Mouse (Mus musculus) neural tube, embryonic 15.5 days (tissue): Measurements from ENCODE around the gene Lbx2. TPM values are rescaled to one million over a fixed set of nuclear protein-coding genes. Genes with fewer than 3 reads are reported as not detected.

Source experiments
- ATAC-seq: fragments of 200-750 bp; cut with Nextera tagmentation; 2 replicates; pipeline ENCODE4 v1.8.0; 2017; ENCODE audit warnings: mild to moderate bottlenecking, moderate TSS enrichment, moderate library complexity; ENCODE audit not compliant: low FRiP score
- H3K27ac ChIP-seq: fragments of 300-500 bp; sonication (generic); replicated peaks from 2 replicates; pipeline ENCODE4 v1.5.1; 2015; ENCODE audit warnings: mild to moderate bottlenecking, inconsistent platforms
- H3K27me3 ChIP-seq: fragments of 300-500 bp; sonication (generic); replicated peaks from 2 replicates; pipeline ENCODE4 v1.6.1; 2015; ENCODE audit warnings: inconsistent platforms
- H3K36me3 ChIP-seq: fragments of 300-500 bp; sonication (generic); 2 replicates; pipeline ENCODE4 v1.6.1; 2015; ENCODE audit warnings: inconsistent platforms
- H3K4me1 ChIP-seq: fragments of 300-500 bp; sonication (generic); 2 replicates; pipeline ENCODE4 v1.6.1; 2015; ENCODE audit warnings: inconsistent platforms
- H3K4me2 ChIP-seq: fragments of 300-500 bp; sonication (generic); 2 replicates; pipeline ENCODE4 v1.6.1; 2015; ENCODE audit warnings: inconsistent platforms, mild to moderate bottlenecking, moderate library complexity
- H3K4me3 ChIP-seq: fragments of 300-500 bp; sonication (generic); replicated peaks from 2 replicates; pipeline ENCODE4 v1.5.1; 2015; ENCODE audit warnings: mild to moderate bottlenecking, inconsistent platforms
- H3K9ac ChIP-seq: fragments of 300-500 bp; sonication (generic); replicated peaks from 2 replicates; pipeline ENCODE4 v1.6.1; 2015; ENCODE audit warnings: mild to moderate bottlenecking, inconsistent platforms
- H3K9me3 ChIP-seq: fragments of 300-500 bp; sonication (generic); replicated peaks from 2 replicates; pipeline ENCODE4 v1.6.1; 2016; ENCODE audit warnings: inconsistent platforms
- WGBS: fragments of 180-500 bp; shearing (Covaris S2); methylation state at CpG from one replicate; pipeline ENCODE4 v1.1.7; 2015; ENCODE audit warnings: mixed read lengths; 5-methylcytosine and 5-hydroxymethylcytosine counted together
- polyA plus RNA-seq: library from polyadenylated mRNA; unstranded; fragments of >200 nt; fragmentation: Nextera tagmentation; extraction: Ambion mirVana; gene quantifications from 2 replicates; pipeline ENCODE4 v1.2.1, GENCODE M21; 2015

Gene Lbx2
- polyA plus RNA-seq, 1 experiment from 2014 or later = 0.32 TPM

GRCm38 (mm10) chr6:83074979-83075378 is 11.2 kb upstream of the Lbx2 start:
- H3K4me3 ChIP-seq = no peak overlapping the region
- 28% methylated on average over 2 of the region's 2 CpGs for WGBS

GRCm38 (mm10) chr6:83077630-83078323 is 8.4 kb upstream of the Lbx2 start, which contains the start of gene Pcgf1:
TSS of gene Pcgf1 (plus strand) at chr6:83077869.
- no peaks in the 10 kb centered on the region for H3K9me3 ChIP-seq
- H3K36me3 ChIP-seq = peaks cover 15% of the 10 kb centered on the region
- peak within 1 kb of the TSS; percentile 98 for H3K27ac ChIP-seq
- peak within 1 kb of the TSS; percentile 84 for H3K4me3 ChIP-seq
- peaks cover 27% of the 10 kb centered on the region for H3K4me1 ChIP-seq
- under 1% methylated on average over 54 of the region's 54 CpGs for WGBS
- peak within 1 kb of the TSS; percentile 98 for H3K4me2 ChIP-seq
- peak; percentile 78 for ATAC-seq
- H3K9ac ChIP-seq = peak within 1 kb of the TSS; percentile 84
- H3K27me3 ChIP-seq = peaks cover 50% of the 10 kb centered on the region

More at GRCm38 (mm10) chr6:83074979-83075378, 11.2 kb upstream of the Lbx2 start:
- peaks cover 32% of the 10 kb centered on the region for H3K4me1 ChIP-seq
- no peak overlapping the region for H3K27ac ChIP-seq
- no peak for ATAC-seq
- H3K27me3 ChIP-seq = peaks cover 64% of the 10 kb centered on the region
- no peak overlapping the region for H3K4me2 ChIP-seq
- no peaks in the 10 kb centered on the region for H3K36me3 ChIP-seq
- no peak overlapping the region for H3K9ac ChIP-seq
- H3K9me3 ChIP-seq = no peaks in the 10 kb centered on the region

- Histone ChIP-seq H3K27me3 (peaks cover 51% of the 10 kb centered on the region), H3K36me3 (peaks cover 15% of the 10 kb centered on the region), H3K27ac (peak overlapping the region; percentile 98), H3K9me3 (no peaks in the 10 kb centered on the region), H3K4me3 (peak overlapping the region; percentile 84), H3K9ac (peak overlapping the region; percentile 84), H3K4me2 (peak overlapping the region; percentile 98), H3K4me1 (peaks cover 27% of the 10 kb centered on the region)
- under 1% methylated on average over 35 of the region's 46 CpGs for WGBS
- peak; percentile 95 for ATAC-seq
Observed at GRCm38 (mm10) chr6:83078324-83078858, 7.8 kb upstream of the Lbx2 start.

GRCm38 (mm10) chr6:83080210-83080609 is 6.0 kb upstream of the Lbx2 start:
- Histone ChIP-seq H3K27me3 (peaks cover 51% of the 10 kb centered on the region), H3K9me3 (no peaks in the 10 kb centered on the region), H3K4me3 (no peak overlapping the region), H3K36me3 (peaks cover 15% of the 10 kb centered on the region), H3K9ac (no peak overlapping the region), H3K27ac (no peak overlapping the region), H3K4me1 (peaks cover 31% of the 10 kb centered on the region), H3K4me2 (peak overlapping the region; percentile 80; the same call in 1 of the 2 replicates)
- 94% methylated on average over 5 of the region's 5 CpGs for WGBS
- no peak for ATAC-seq

GRCm38 (mm10) chr6:83083497-83083896 is 2.7 kb upstream of the Lbx2 start:
- WGBS = 13% methylated on average over 5 of the region's 5 CpGs
- Histone ChIP-seq H3K4me1 (peaks cover 34% of the 10 kb centered on the region), H3K27me3 (peaks cover 64% of the 10 kb centered on the region)

GRCm38 (mm10) chr6:83084477-83084876 is 1.7 kb upstream of the Lbx2 start:
- WGBS = 9% methylated on average over 6 of the region's 6 CpGs
- no peak overlapping the region for H3K4me3 ChIP-seq
- peaks cover 72% of the 10 kb centered on the region for H3K27me3 ChIP-seq
- no peak overlapping the region for H3K9ac ChIP-seq
- H3K4me2 ChIP-seq = no peak overlapping the region
- peaks cover 26% of the 10 kb centered on the region for H3K4me1 ChIP-seq
- H3K36me3 ChIP-seq = peaks cover 15% of the 10 kb centered on the region
- ATAC-seq = no peak
- H3K27ac ChIP-seq = no peak overlapping the region
- H3K9me3 ChIP-seq = no peaks in the 10 kb centered on the region

More at GRCm38 (mm10) chr6:83083497-83083896, 2.7 kb upstream of the Lbx2 start:
- ATAC-seq = no peak
- peaks cover 15% of the 10 kb centered on the region for H3K36me3 ChIP-seq
- no peak overlapping the region for H3K27ac ChIP-seq
- H3K9ac ChIP-seq = no peak overlapping the region
- H3K4me2 ChIP-seq = no peak overlapping the region
- H3K9me3 ChIP-seq = no peaks in the 10 kb centered on the region
- H3K4me3 ChIP-seq = no peak overlapping the region

- Histone ChIP-seq H3K27ac (no peak overlapping the region), H3K36me3 (0 out of 2 replicates have a peak, but pooled peaks cover under 1% of the 10 kb centered on the region), H3K9me3 (no peaks in the 10 kb centered on the region), H3K9ac (no peak overlapping the region), H3K4me2 (peak overlapping the region; percentile 46), H3K27me3 (peaks cover 87% of the 10 kb centered on the region), H3K4me3 (peak overlapping the region; percentile 17), H3K4me1 (peaks cover 16% of the 10 kb centered on the region)
- 2% methylated on average over 47 of the region's 47 CpGs for WGBS
- no peak for ATAC-seq
Observed at GRCm38 (mm10) chr6:83087205-83087925, 1.2 kb downstream of the Lbx2 start.

GRCm38 (mm10) chr6:83087926-83088260 is 1.7 kb downstream of the Lbx2 start:
- Histone ChIP-seq H3K4me3 (peak overlapping the region; percentile 17; the same call in 1 of the 2 replicates), H3K9ac (no peak overlapping the region), H3K4me1 (peaks cover 16% of the 10 kb centered on the region), H3K36me3 (no peaks in the 10 kb centered on the region), H3K9me3 (no peaks in the 10 kb centered on the region), H3K4me2 (peak overlapping the region; percentile 46), H3K27me3 (peaks cover 85% of the 10 kb centered on the region), H3K27ac (no peak overlapping the region)
- no peak for ATAC-seq
- 9% methylated on average over 9 of the region's 9 CpGs for WGBS

GRCm38 (mm10) chr6:83092416-83093127 is 6.4 kb downstream of the Lbx2 start:
- Histone ChIP-seq H3K36me3 (no peaks in the 10 kb centered on the region), H3K4me2 (no peak overlapping the region), H3K4me3 (no peak overlapping the region), H3K9me3 (no peaks in the 10 kb centered on the region), H3K4me1 (peaks cover 4% of the 10 kb centered on the region), H3K27ac (no peak overlapping the region), H3K27me3 (peaks cover 44% of the 10 kb centered on the region), H3K9ac (no peak overlapping the region)
- no peak for ATAC-seq
- WGBS = 42% methylated on average over 6 of the region's 6 CpGs

GRCm38 (mm10) chr6:83095968-83096367 is 9.8 kb downstream of the Lbx2 start:
- no peak overlapping the region for H3K9ac ChIP-seq
- no peak overlapping the region for H3K27ac ChIP-seq
- 0 out of 2 replicates have a peak, but pooled peaks cover 5% of the 10 kb centered on the region for H3K4me1 ChIP-seq
- H3K4me3 ChIP-seq = no peak overlapping the region
- H3K27me3 ChIP-seq = peaks cover 12% of the 10 kb centered on the region
- no peaks in the 10 kb centered on the region for H3K9me3 ChIP-seq
- WGBS = 51% methylated on average over 6 of the region's 6 CpGs
- H3K36me3 ChIP-seq = no peaks in the 10 kb centered on the region
- H3K4me2 ChIP-seq = no peak overlapping the region
- no peak for ATAC-seq

- Histone ChIP-seq H3K27me3 (peaks cover 4% of the 10 kb centered on the region; the same call in 1 of the 2 replicates), H3K27ac (no peak overlapping the region), H3K9me3 (no peaks in the 10 kb centered on the region), H3K36me3 (no peaks in the 10 kb centered on the region), H3K4me3 (no peak overlapping the region), H3K4me2 (no peak overlapping the region), H3K4me1 (peaks cover 20% of the 10 kb centered on the region), H3K9ac (no peak overlapping the region)
- ATAC-seq = no peak
- 83% methylated on average over 2 of the region's 2 CpGs for WGBS
Observed at GRCm38 (mm10) chr6:83098411-83098810, 12.2 kb downstream of the Lbx2 start.
